Mouse (Mus musculus) liver, postnatal 0 days (tissue): ENCODE data around the gene Gm6685. TPM values are rescaled to one million over a fixed set of nuclear protein-coding genes. Genes with fewer than 3 reads are reported as not detected.
"Not testable (repeated sequence)": the region's sequence is repeated elsewhere in the genome, so short reads cannot be mapped to it uniquely, and the experiment has no call there.

Experiments used
- ATAC-seq: fragments of 200-750 bp; cut with Nextera tagmentation; 2 replicates; pipeline ENCODE4 v1.8.0; 2017; ENCODE audit warnings: mild to moderate bottlenecking, moderate library complexity
- DNase-seq: peaks from one replicate; pipeline ENCODE4 v3.0.0-alpha.2; 2016
- H3K27ac ChIP-seq: fragments of 300-500 bp; sonication (generic); 2 replicates; pipeline ENCODE4 v1.5.1; 2014; ENCODE audit warnings: antibody characterized with exemption, moderate library complexity, mild to moderate bottlenecking, low read depth
- H3K27me3 ChIP-seq: fragments of 300-500 bp; sonication (generic); 2 replicates; pipeline ENCODE4 v1.6.1; 2014; ENCODE audit warnings: low read length, control low read depth, mixed read lengths; ENCODE audit not compliant: insufficient read depth
- H3K36me3 ChIP-seq: fragments of 300-500 bp; sonication (generic); replicated peaks from 2 replicates; pipeline ENCODE4 v1.6.1; 2014; ENCODE audit warnings: mild to moderate bottlenecking, control low read depth, low read length, moderate library complexity, mixed read lengths; ENCODE audit not compliant: insufficient read depth
- H3K4me1 ChIP-seq: fragments of 300-500 bp; sonication (generic); 2 replicates; pipeline ENCODE4 v1.6.1; 2014; ENCODE audit warnings: antibody characterized with exemption, mild to moderate bottlenecking, control low read depth; ENCODE audit not compliant: insufficient read depth
- H3K4me2 ChIP-seq: fragments of 300-500 bp; sonication (generic); 2 replicates; pipeline ENCODE4 v1.6.1; 2014; ENCODE audit warnings: low read depth, mild to moderate bottlenecking, low read length, moderate library complexity, mixed read lengths
- H3K4me3 ChIP-seq: fragments of 300-500 bp; sonication (generic); 2 replicates; pipeline ENCODE4 v1.5.1; 2014; ENCODE audit warnings: low read depth, low read length
- H3K9ac ChIP-seq: fragments of 300-500 bp; sonication (generic); replicated peaks from 2 replicates; pipeline ENCODE4 v1.6.1; 2014; ENCODE audit warnings: mild to moderate bottlenecking, moderate library complexity
- H3K9me3 ChIP-seq: fragments of 300-500 bp; sonication (generic); 2 replicates; pipeline ENCODE4 v1.6.1; 2016; ENCODE audit warnings: mild to moderate bottlenecking, control low read depth, low read length, mixed read lengths
- CTCF ChIP-seq: sonication (generic); IDR thresholded peaks from 2 replicates; pipeline ENCODE4 v1.5.1; 2016; ENCODE audit warnings: antibody characterized with exemption, low read depth
- EP300 ChIP-seq: IDR thresholded peaks from 2 replicates; pipeline ENCODE4 v1.6.1; 2016; ENCODE audit warnings: antibody characterized with exemption, low read depth, mild to moderate bottlenecking
- WGBS: fragments of 180-500 bp; shearing (Covaris S2); extraction: QIAGEN DNeasy Blood & Tissue Kit; methylation state at CpG from one replicate; pipeline ENCODE4 v1.1.7; 2014; ENCODE audit not compliant: insufficient replicate concordance; 5-methylcytosine and 5-hydroxymethylcytosine counted together
- polyA plus RNA-seq: library from polyadenylated mRNA; unstranded; fragments of >200 nt; fragmentation: Nextera tagmentation; extraction: Ambion mirVana; gene quantifications from 2 replicates; pipeline ENCODE4 v1.2.1, GENCODE M21; 2015

The Gm6685 gene
- not detected in 2 replicates for polyA plus RNA-seq

DNA sequence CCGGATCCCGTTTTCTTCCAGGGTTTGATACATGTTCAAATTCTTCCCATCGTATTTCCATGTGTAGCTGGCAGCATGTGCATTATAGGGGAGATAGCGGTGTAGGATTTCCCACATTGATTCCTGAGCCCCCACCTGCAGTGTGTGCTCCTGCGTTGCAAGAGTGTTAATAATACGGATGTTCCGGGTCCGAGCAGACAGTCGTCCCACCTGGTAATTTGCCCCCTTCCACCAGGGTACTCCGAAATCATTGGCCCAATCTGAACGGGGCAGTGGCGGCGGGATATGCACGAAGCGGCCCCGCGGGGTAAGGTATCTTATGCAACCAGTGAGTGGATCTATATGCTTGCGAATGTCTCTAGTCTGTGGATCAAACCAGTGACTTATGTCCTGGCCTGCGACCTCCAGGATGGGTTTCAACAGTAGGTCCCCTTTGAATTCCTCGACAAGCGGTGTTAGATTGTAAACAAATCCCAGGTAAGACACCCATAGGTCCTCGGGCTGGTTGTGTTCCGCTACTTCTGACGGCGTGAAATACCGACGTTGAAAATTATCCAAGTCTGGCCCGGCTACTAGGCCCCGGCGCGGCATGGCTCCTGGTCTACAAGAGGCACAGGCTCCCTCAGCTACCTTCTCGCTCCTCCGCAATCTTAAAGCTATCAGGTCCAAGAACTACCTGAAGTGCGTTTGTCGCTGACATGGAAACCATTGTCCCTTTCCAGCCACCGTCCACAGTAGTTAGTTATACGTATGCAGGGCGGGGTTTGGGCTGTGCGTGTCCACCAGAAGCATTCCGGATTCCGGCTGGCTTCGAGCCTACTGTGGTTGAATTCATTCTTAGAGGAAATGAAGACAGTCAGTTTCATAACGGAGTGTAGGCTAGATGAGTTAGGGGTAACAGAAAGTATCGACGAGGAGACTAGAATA is at the start of gene Gm6685:
TSS of gene Gm6685 (minus strand) at position 644 of the 927 bp plus-strand sequence.
- not testable (repeated sequence) for ATAC-seq, H3K9ac ChIP-seq, H3K27me3 ChIP-seq, H3K36me3 ChIP-seq, H3K9me3 ChIP-seq, H3K27ac ChIP-seq, H3K4me1 ChIP-seq, H3K4me3 ChIP-seq, H3K4me2 ChIP-seq, DNase-seq
- WGBS: 89% methylated on average over 37 of the region's 45 CpGs

DNA sequence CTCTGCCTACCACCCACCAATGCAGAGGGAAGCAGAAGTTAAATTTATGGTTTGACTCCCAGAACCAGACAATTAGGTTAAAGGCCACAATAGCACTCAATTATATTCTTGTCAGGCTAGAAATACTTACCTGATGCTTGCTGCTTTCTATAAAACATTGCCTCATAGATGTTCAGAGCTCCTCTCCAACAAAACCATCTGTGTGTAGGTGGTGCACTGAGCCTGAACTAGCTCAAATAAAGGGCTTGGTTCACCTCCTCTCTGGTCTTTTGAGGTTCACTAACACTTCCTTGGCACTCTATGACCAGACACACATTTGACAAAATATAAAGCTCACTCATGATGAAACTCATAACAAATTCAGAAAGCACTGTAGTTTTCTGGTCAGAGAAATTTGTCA is 36.2 kb upstream of the Gm6685 start:
- H3K36me3 ChIP-seq: no peaks in the 10 kb centered on the region
- H3K4me3 ChIP-seq: no peak overlapping the region
- H3K27ac ChIP-seq: no peak overlapping the region

DNA sequence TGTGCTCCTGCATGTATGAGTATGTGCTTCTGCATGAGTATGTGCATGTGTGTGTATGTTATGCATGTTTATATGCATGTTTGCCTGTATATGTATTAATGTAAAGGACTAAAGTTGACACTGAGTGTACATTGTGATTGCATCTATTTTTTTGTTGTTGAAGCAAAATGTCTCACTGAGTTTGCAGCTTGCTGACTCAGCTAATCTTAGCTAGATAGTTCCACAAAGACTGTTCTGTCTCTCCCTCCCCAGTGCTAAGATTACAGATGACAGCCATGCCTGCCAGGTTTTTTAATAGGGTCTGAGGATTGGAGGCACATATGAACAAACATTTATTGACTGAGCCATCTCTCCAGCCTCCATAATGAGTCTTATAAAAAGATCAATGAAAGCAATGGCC is 35.0 kb upstream of the Gm6685 start:
- ATAC-seq: no peak
- Histone ChIP-seq H3K4me1 (no peaks in the 10 kb centered on the region), H3K9ac (no peak overlapping the region), H3K27ac (no peak overlapping the region), H3K27me3 (no peaks in the 10 kb centered on the region), H3K36me3 (no peaks in the 10 kb centered on the region), H3K4me3 (no peak overlapping the region), H3K9me3 (no peaks in the 10 kb centered on the region), H3K4me2 (no peak overlapping the region)
- DNase-seq: no peak
- TF ChIP-seq EP300 (no peak), CTCF (no peak)

More for the DNA sequence above, 36.2 kb upstream of the Gm6685 start:
- TF ChIP-seq CTCF: no peak
- no peaks in the 10 kb centered on the region for H3K4me1 ChIP-seq
- ATAC-seq: no peak
- H3K4me2 ChIP-seq: no peak overlapping the region
- no peaks in the 10 kb centered on the region for H3K27me3 ChIP-seq
- no peak for DNase-seq
- no peak overlapping the region for H3K9ac ChIP-seq
- H3K9me3 ChIP-seq: no peaks in the 10 kb centered on the region

DNA sequence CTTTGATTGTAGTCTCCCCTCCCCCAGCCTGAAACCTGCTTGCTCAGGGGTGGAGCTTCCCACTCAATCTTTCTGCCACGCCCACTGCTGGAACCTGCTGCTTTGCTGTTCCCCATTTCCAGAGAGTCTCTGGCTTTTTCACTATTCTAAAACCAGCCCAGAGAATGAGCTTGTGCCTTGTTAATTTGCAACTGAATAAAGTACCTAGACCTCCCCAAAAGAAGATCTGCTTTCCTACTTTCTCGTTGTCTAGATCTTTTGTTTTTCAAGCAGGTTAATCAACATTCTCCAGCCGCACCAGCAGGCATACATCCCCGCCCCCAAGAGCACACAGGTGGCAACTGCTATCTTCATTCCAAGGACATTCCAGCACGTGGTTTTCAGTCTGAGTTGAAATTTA is 31.7 kb upstream of the Gm6685 start:
- 55% methylated on average over 5 of the region's 5 CpGs for WGBS
- not testable (repeated sequence) for H3K27me3 ChIP-seq, H3K4me2 ChIP-seq

DNA sequence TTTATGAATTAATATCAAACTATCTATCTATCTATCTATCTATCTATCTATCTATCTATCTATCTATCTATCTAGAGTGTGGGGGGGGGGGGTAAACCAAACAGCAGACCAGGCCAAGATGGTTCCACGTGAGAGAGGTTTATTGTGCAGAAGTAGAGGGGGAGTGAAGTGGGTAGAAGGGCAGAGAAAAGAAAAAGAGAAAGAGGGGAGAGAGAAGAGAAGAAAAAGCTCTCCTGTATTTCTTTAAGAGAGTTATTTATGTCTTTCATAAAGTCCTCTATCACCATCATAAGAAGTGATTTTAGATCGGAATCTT is 26.2 kb upstream of the Gm6685 start:
- peaks cover 4% of the 10 kb centered on the region; the same call in 1 of the 2 replicates for H3K4me1 ChIP-seq
- 55% methylated on average over 2 of the region's 2 CpGs for WGBS
- peak overlapping the region; percentile 7; the same call in 1 of the 2 replicates for H3K4me3 ChIP-seq
- no peaks in the 10 kb centered on the region for H3K27me3 ChIP-seq
- peak overlapping the region; percentile 72 for H3K4me2 ChIP-seq
- H3K9me3 ChIP-seq: no peaks in the 10 kb centered on the region
- DNase-seq (no peak), ATAC-seq (no peak; the same call in none of the 2 replicates)
- TF ChIP-seq CTCF (no peak), EP300 (no peak)
- peak overlapping the region; percentile 66; the same call in 1 of the 2 replicates for H3K27ac ChIP-seq
- H3K9ac ChIP-seq: no peak overlapping the region
- no peaks in the 10 kb centered on the region for H3K36me3 ChIP-seq

More for the DNA sequence above, 31.7 kb upstream of the Gm6685 start:
- not testable (repeated sequence) for H3K27ac ChIP-seq, H3K36me3 ChIP-seq, H3K9me3 ChIP-seq, ATAC-seq, H3K4me1 ChIP-seq, DNase-seq, H3K4me3 ChIP-seq, H3K9ac ChIP-seq

DNA sequence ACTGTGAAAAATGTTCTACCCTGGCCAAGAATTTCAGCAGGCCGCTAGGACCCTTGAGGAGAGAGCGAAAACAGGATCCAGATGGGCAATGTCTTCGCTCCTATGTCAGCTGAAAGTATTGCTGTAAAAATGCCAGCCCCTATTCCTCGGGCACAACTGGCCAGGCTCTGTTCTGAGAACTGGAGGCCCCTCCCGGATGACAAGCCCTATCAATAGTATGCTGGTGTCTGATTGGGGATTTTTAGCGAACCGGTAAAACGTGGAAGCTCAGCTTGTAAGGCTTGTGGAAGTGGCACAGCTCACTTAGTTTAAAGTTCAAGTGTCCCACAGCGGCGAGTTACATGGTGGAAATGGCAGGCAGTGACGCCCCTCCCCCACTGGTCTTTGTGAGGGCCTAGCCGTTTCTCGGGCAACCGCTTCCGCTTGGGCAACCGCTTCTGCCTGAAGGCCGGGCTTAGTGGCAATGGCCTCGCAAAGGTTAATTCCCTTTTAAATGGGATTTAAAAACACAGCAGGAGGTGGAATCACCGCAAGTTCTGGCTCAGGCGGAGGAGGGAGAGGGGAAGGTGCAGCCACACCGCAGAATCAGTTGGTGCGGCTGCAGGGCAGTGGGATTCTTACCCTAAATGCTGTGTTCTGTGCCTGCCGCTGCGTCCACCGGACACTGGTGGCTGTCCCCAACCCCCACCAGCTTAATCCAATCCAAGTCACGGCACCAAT is 25.7 kb upstream of the Gm6685 start:
- no peaks in the 10 kb centered on the region for H3K27me3 ChIP-seq
- TF ChIP-seq CTCF: no peak
- TF ChIP-seq EP300: 0 out of 2 replicates have a peak, but pooled peaks have one; percentile 15
- no peak overlapping the region for H3K9ac ChIP-seq
- H3K36me3 ChIP-seq: no peaks in the 10 kb centered on the region
- WGBS: 13% methylated on average over 26 of the region's 26 CpGs
- peak overlapping the region; percentile 7; the same call in 1 of the 2 replicates for H3K4me3 ChIP-seq
- H3K4me2 ChIP-seq: peak overlapping the region; percentile 72
- peak overlapping the region; percentile 66 for H3K27ac ChIP-seq
- H3K9me3 ChIP-seq: no peaks in the 10 kb centered on the region
- H3K4me1 ChIP-seq: peaks cover 4% of the 10 kb centered on the region; the same call in 1 of the 2 replicates
- ATAC-seq (peak; percentile 89), DNase-seq (peak; percentile 87)
